Mouse (Mus musculus): Measurements from ENCODE around the gene Dbnl. TPM values are rescaled to one million over a fixed set of nuclear protein-coding genes. Genes with fewer than 3 reads are reported as not detected.
"Not testable (repeated sequence)": the region's sequence is repeated elsewhere in the genome, so short reads cannot be mapped to it uniquely, and the experiment has no call there.

Gene Dbnl
- polyA plus RNA-seq, 1 experiment from 2014 or later, result 140 TPM

GRCm38 (mm10) chr11:5799621-5800490, 11.6 kb downstream of the Dbnl start:
- no peak overlapping the region for H3K27ac ChIP-seq
- no peak for DNase-seq (ENCODE audit: extremely low spot score, low spot score)
- no peak overlapping the region for H3K4me3 ChIP-seq
- 93% methylated on average over 17 of the region's 17 CpGs for WGBS
- no peaks in the 10 kb centered on the region for H3K27me3 ChIP-seq (ENCODE audit: poor library complexity, severe bottlenecking)
- H3K9me3 ChIP-seq, result no peaks in the 10 kb centered on the region
- peaks cover 69% of the 10 kb centered on the region for H3K36me3 ChIP-seq (replicated peaks)
- peaks cover 14% of the 10 kb centered on the region for H3K4me1 ChIP-seq

GRCm38 (mm10) chr11:5801511-5801910, 13.2 kb downstream of the Dbnl start:
- no peak overlapping the region for H3K27ac ChIP-seq
- 95% methylated on average over 16 of the region's 16 CpGs for WGBS
- H3K4me3 ChIP-seq, result no peak overlapping the region
- peaks cover 53% of the 10 kb centered on the region for H3K36me3 ChIP-seq (replicated peaks)
- H3K4me1 ChIP-seq, result peaks cover 14% of the 10 kb centered on the region
- no peaks in the 10 kb centered on the region for H3K27me3 ChIP-seq (ENCODE audit: poor library complexity, severe bottlenecking)
- DNase-seq (ENCODE audit: extremely low spot score, low spot score), result no peak
- no peaks in the 10 kb centered on the region for H3K9me3 ChIP-seq

DNA sequence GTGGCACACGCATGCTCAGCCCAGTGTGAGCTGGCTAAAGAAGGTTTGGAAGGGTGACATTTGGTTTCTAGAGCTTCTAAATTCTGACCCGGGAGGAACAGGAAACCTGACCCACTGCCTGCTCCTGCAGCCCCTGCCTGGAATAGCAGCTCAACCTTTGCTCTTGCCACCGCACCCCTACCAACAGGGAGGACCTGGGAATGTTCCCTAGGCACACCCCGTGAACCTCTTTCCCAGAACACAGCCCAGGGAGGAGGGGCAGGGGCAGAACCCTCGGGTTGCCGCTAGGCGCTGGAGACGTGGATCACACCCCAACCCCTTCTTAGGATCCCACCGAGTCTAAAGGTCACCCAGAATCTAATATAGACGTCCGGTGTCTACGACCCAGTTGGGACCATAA, 13.7 kb downstream of the Dbnl start:
- Histone ChIP-seq H3K4me1 (peaks cover 14% of the 10 kb centered on the region), H3K27me3 (ENCODE audit: poor library complexity, severe bottlenecking) (no peaks in the 10 kb centered on the region), H3K9me3 (no peaks in the 10 kb centered on the region), H3K36me3 (replicated peaks) (peaks cover 48% of the 10 kb centered on the region), H3K27ac (no peak overlapping the region), H3K4me3 (no peak overlapping the region)
- DNase-seq (ENCODE audit: extremely low spot score, low spot score), result no peak
- WGBS, result 73% methylated on average over 12 of the region's 12 CpGs

GRCm38 (mm10) chr11:5802457-5803217, 14.3 kb downstream of the Dbnl start:
- no peak for DNase-seq (ENCODE audit: extremely low spot score, low spot score)
- Histone ChIP-seq H3K9me3 (peaks cover under 1% of the 10 kb centered on the region; the same call in 1 of the 2 replicates), H3K27ac (0 out of 2 replicates have a peak overlapping the region, but pooled peaks have one; percentile 48), H3K4me3 (no peak overlapping the region), H3K4me1 (peaks cover 14% of the 10 kb centered on the region), H3K27me3 (ENCODE audit: poor library complexity, severe bottlenecking) (no peaks in the 10 kb centered on the region), H3K36me3 (replicated peaks) (peaks cover 41% of the 10 kb centered on the region)
- WGBS, result 75% methylated on average over 8 of the region's 8 CpGs

DNA sequence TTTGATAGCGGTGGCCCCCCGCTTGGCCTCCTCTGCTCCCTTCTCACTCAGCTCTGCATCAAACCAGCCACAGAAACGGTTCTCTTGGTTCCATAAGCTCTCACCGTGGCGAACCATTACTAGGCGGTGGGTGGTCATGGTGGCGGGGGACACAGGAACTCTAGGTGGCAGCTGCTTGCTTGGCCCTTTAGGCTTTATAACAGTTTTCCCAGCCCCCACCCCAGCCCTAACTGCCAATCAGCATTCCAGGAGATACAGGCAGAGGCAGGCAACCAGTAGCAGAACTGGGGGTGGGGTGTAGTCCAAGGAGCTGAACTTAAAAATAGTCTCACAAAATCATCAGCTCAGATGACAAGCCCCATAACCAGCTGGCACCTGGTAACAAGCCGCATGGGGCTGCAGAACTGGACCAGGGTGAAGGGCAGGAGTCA, 15.3 kb downstream of the Dbnl start, which contains the start of gene Pgam2:
Gene Pgam2, minus strand, starts transcription at position 183 of the 431 bp plus-strand sequence.
- Histone ChIP-seq H3K27me3 (ENCODE audit: poor library complexity, severe bottlenecking) (no peaks in the 10 kb centered on the region), H3K4me1 (peaks cover 14% of the 10 kb centered on the region), H3K9me3 (peaks cover 5% of the 10 kb centered on the region; the same call in 1 of the 2 replicates), H3K27ac (peak within 1 kb of the TSS; percentile 48; the same call in 1 of the 2 replicates), H3K36me3 (replicated peaks) (peaks cover 33% of the 10 kb centered on the region), H3K4me3 (no peak within 1 kb of the TSS)
- WGBS, result 62% methylated on average over 8 of the region's 8 CpGs
- DNase-seq (ENCODE audit: extremely low spot score, low spot score), result no peak

DNA sequence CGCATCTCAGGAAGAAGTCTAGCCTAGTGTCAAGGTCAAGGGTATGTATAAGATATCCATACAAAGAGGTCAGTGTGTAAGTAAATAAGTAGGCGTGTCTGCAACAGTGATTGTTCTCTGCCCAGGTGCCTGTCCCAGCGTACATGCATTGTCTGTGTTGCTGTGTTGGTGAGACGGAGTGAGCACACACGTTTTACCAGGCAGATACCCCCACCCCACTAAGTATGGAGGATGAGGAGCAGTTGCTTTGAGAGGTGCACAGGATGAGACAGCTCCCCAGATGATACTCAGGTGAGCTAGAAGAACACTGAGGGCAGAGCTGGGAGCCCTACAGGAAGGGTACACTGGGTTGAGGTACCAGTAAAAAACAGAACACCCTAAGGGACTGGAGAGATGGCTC, 15.9 kb downstream of the Dbnl start:
- DNase-seq (ENCODE audit: extremely low spot score, low spot score), result no peak
- Histone ChIP-seq H3K27ac (no peak overlapping the region), H3K9me3 (peaks cover 5% of the 10 kb centered on the region; the same call in 1 of the 2 replicates), H3K4me1 (peaks cover 14% of the 10 kb centered on the region), H3K36me3 (replicated peaks) (peaks cover 27% of the 10 kb centered on the region), H3K4me3 (no peak overlapping the region), H3K27me3 (ENCODE audit: poor library complexity, severe bottlenecking) (no peaks in the 10 kb centered on the region)
- 82% methylated on average over 5 of the region's 5 CpGs for WGBS

GRCm38 (mm10) chr11:5805711-5806110, 17.4 kb downstream of the Dbnl start:
- no peaks in the 10 kb centered on the region for H3K27me3 ChIP-seq (ENCODE audit: poor library complexity, severe bottlenecking)
- 85% methylated on average over 3 of the region's 3 CpGs for WGBS
- no peak overlapping the region for H3K4me3 ChIP-seq
- H3K4me1 ChIP-seq, result peaks cover 14% of the 10 kb centered on the region
- DNase-seq (ENCODE audit: extremely low spot score, low spot score), result no peak
- H3K9me3 ChIP-seq, result peaks cover 8% of the 10 kb centered on the region; the same call in 1 of the 2 replicates
- H3K36me3 ChIP-seq (replicated peaks), result peaks cover 11% of the 10 kb centered on the region
- H3K27ac ChIP-seq, result no peak overlapping the region

DNA sequence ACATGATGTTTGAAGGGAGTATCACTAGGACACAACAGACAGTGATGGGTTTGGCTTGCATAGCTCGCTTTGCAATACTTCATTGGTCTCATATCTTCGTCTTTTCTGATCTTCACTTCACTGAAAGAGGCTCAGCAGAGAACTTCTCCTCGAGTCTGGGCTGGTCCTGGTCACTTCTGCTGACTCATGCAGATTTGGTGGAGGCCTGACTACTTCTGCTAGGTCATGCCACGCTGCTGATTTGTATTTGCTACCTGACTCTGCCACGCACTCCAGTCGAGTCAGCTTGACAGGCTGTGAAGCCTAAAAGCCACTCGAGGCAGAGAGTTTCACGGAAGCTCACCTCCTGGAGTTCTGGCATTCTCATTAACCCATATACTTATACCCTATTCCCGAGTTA, 19.7 kb downstream of the Dbnl start:
- Histone ChIP-seq H3K9me3 (peaks cover 8% of the 10 kb centered on the region; the same call in 1 of the 2 replicates), H3K27ac (no peak overlapping the region), H3K4me1 (peaks cover 12% of the 10 kb centered on the region), H3K27me3 (ENCODE audit: poor library complexity, severe bottlenecking) (no peaks in the 10 kb centered on the region), H3K36me3 (replicated peaks) (no peaks in the 10 kb centered on the region), H3K4me3 (no peak overlapping the region)
- WGBS, result 87% methylated on average over 9 of the region's 9 CpGs
- DNase-seq (ENCODE audit: extremely low spot score, low spot score), result no peak

GRCm38 (mm10) chr11:5809487-5809886, 21.2 kb downstream of the Dbnl start:
- 96% methylated on average over 4 of the region's 4 CpGs for WGBS
- H3K9me3 ChIP-seq, result peaks cover 11% of the 10 kb centered on the region; the same call in 1 of the 2 replicates
- H3K27me3 ChIP-seq (ENCODE audit: poor library complexity, severe bottlenecking); H3K36me3 ChIP-seq (replicated peaks); H3K4me3 ChIP-seq; H3K27ac ChIP-seq; DNase-seq (ENCODE audit: extremely low spot score, low spot score); H3K4me1 ChIP-seq: not testable (repeated sequence)

GRCm38 (mm10) chr11:5813381-5813780, 25.1 kb downstream of the Dbnl start:
- 85% methylated on average over 10 of the region's 10 CpGs for WGBS
- Histone ChIP-seq H3K36me3 (replicated peaks) (no peaks in the 10 kb centered on the region), H3K27me3 (ENCODE audit: poor library complexity, severe bottlenecking) (no peaks in the 10 kb centered on the region), H3K27ac (no peak overlapping the region), H3K4me1 (no peaks in the 10 kb centered on the region), H3K4me3 (no peak overlapping the region), H3K9me3 (0 out of 2 replicates have a peak, but pooled peaks cover 6% of the 10 kb centered on the region)
- DNase-seq (ENCODE audit: extremely low spot score, low spot score), result no peak

DNA sequence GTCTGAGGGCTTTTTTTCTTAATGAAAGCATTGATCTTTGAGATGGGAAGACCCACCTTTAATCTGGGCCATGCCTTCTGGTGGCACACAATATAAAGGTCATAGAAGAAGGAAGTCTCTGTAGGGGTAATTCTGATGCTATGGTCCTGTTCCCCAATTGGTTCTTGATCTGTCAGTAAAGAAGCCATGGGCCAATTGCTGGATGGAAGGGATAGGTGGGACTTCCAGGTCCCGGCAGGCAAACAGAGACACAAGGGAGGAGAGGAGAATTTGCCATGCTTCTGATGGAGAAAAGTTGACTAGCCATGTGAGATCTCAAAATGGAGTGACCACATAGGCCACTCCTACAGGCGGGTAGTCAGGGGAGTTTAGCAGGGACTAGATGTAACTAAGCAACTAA, 30.9 kb downstream of the Dbnl start:
- no peaks in the 10 kb centered on the region for H3K4me1 ChIP-seq
- H3K9me3 ChIP-seq, result no peaks in the 10 kb centered on the region
- no peak for DNase-seq (ENCODE audit: extremely low spot score, low spot score)
- no peak overlapping the region for H3K27ac ChIP-seq
- no peaks in the 10 kb centered on the region for H3K27me3 ChIP-seq (ENCODE audit: poor library complexity, severe bottlenecking)
- H3K4me3 ChIP-seq, result no peak overlapping the region
- WGBS, result 67% methylated on average over 2 of the region's 2 CpGs
- H3K36me3 ChIP-seq (replicated peaks), result no peaks in the 10 kb centered on the region

- Histone ChIP-seq H3K27me3 (ENCODE audit: poor library complexity, severe bottlenecking) (no peaks in the 10 kb centered on the region), H3K9me3 (no peaks in the 10 kb centered on the region), H3K4me1 (no peaks in the 10 kb centered on the region), H3K27ac (no peak overlapping the region), H3K36me3 (replicated peaks) (peaks cover 24% of the 10 kb centered on the region), H3K4me3 (no peak overlapping the region)
- DNase-seq (ENCODE audit: extremely low spot score, low spot score), result no peak
These were observed 37.1 kb downstream of the Dbnl start for GRCm38 (mm10) chr11:5825432-5825831.

DNA sequence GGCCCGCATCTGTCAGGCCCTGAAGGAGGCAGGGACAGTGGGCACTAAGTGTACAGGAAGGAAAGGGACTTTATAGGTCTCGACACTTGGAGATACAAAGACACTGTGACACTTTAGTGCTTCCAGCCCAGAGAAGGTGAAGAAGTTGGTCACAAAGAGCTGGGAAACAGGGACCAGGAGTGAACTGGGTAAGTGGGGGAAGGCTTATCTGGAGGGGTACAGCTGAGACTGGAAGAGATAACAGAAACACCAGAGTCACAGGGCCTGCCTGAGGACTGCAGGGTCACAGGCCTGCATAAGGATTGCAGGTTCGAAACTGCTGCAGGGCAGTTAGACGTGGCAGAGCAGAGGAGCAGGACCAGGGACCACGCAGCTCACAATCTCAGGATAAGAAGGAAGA, 39.6 kb downstream of the Dbnl start:
- H3K4me3 ChIP-seq, result no peak overlapping the region
- H3K27ac ChIP-seq, result no peak overlapping the region
- H3K4me1 ChIP-seq, result no peaks in the 10 kb centered on the region
- H3K36me3 ChIP-seq (replicated peaks), result peaks cover 46% of the 10 kb centered on the region
- no peak for DNase-seq (ENCODE audit: extremely low spot score, low spot score)
- no peaks in the 10 kb centered on the region for H3K27me3 ChIP-seq (ENCODE audit: poor library complexity, severe bottlenecking)
- 89% methylated on average over 5 of the region's 5 CpGs for WGBS
- no peaks in the 10 kb centered on the region for H3K9me3 ChIP-seq
